Mouse (Mus musculus) stomach, postnatal 0 days (tissue): ENCODE measurements around the gene Ubash3b.

ENCODE experiments used
- CTCF ChIP-seq: IDR thresholded peaks from 2 replicates; pipeline ENCODE4 v1.5.1; 2016; ENCODE audit warnings: antibody characterized with exemption, low read depth, mild to moderate bottlenecking, moderate library complexity
- EP300 ChIP-seq: optimal IDR thresholded peaks from 2 replicates; pipeline ENCODE3; 2016; ENCODE audit warnings: antibody characterized with exemption

- TF ChIP-seq CTCF (no peak), EP300 (no peak)
These were observed 85.3 kb downstream of the Ubash3b start for GRCm38 (mm10) chr9:41076150-41076549.
